Mouse (Mus musculus): ENCODE measurements at regions not wholly inside any gene's neighbourhood (a gene's known extent, or its start where the extent isn't known, plus 50 kb on each side); places are given as distances from the start of the nearest gene placed in this dataset.

- DNase-seq: peak; percentile 3
Measured at GRCm38 (mm10) chr11:111865143-111865542, 799.2 kb downstream of the Kcnj2 start.

- DNase-seq: no peak
Measured at GRCm38 (mm10) chr11:111875406-111875805, 809.4 kb downstream of the Kcnj2 start.

GRCm38 (mm10) chr11:111880146-111880545 is 814.2 kb downstream of the Kcnj2 start:
- no peak for DNase-seq

- no peak for DNase-seq
Measured at GRCm38 (mm10) chr11:111890026-111890425, 824.1 kb downstream of the Kcnj2 start.

- DNase-seq: peak; percentile 53
Measured at GRCm38 (mm10) chr11:111893861-111894260, 827.9 kb downstream of the Kcnj2 start.

GRCm38 (mm10) chr11:111895221-111896200 is 829.5 kb downstream of the Kcnj2 start:
- DNase-seq: no peak

- no peak for DNase-seq
Measured at GRCm38 (mm10) chr11:111897001-111897400, 831.0 kb downstream of the Kcnj2 start.

- DNase-seq: no peak
Measured at GRCm38 (mm10) chr11:111904086-111904485, 838.1 kb downstream of the Kcnj2 start.

- DNase-seq: peak; percentile 44
Measured at GRCm38 (mm10) chr11:111913891-111914290, 847.9 kb downstream of the Kcnj2 start.

GRCm38 (mm10) chr11:111926336-111926735 is 855.7 kb upstream of the Sox9 start:
- DNase-seq: no peak

GRCm38 (mm10) chr11:111929366-111929765 is 852.7 kb upstream of the Sox9 start:
- no peak for DNase-seq

- DNase-seq: no peak
Measured at GRCm38 (mm10) chr11:111932052-111932451, 850.0 kb upstream of the Sox9 start.

GRCm38 (mm10) chr11:111944282-111944681 is 837.7 kb upstream of the Sox9 start:
- DNase-seq: no peak

GRCm38 (mm10) chr11:111945806-111946205 is 836.2 kb upstream of the Sox9 start:
- DNase-seq: no peak

- DNase-seq: no peak
Measured at GRCm38 (mm10) chr11:111947671-111948070, 834.4 kb upstream of the Sox9 start.

- no peak for DNase-seq
Measured at GRCm38 (mm10) chr11:111953421-111953820, 828.6 kb upstream of the Sox9 start.

- no peak for DNase-seq
Measured at GRCm38 (mm10) chr11:111957721-111958287, 824.2 kb upstream of the Sox9 start.

GRCm38 (mm10) chr11:111961047-111961837 is 820.8 kb upstream of the Sox9 start:
- DNase-seq: peak; percentile 15

- DNase-seq: no peak
Measured at GRCm38 (mm10) chr11:111961846-111962245, 820.2 kb upstream of the Sox9 start.

GRCm38 (mm10) chr11:111964066-111964465 is 818.0 kb upstream of the Sox9 start:
- no peak for DNase-seq

GRCm38 (mm10) chr11:111966401-111966800 is 815.6 kb upstream of the Sox9 start:
- DNase-seq: no peak

- no peak for DNase-seq
Measured at GRCm38 (mm10) chr11:111971001-111971400, 811.0 kb upstream of the Sox9 start.

GRCm38 (mm10) chr11:111978667-111979066 is 803.4 kb upstream of the Sox9 start:
- no peak for DNase-seq
